Mouse (Mus musculus) heart, postnatal 10 days (tissue): ENCODE measurements around the gene Olfr2. TPM values are rescaled to one million over a fixed set of nuclear protein-coding genes. Genes with fewer than 3 reads are reported as not detected.
"Not testable (repeated sequence)": the region's sequence is repeated elsewhere in the genome, so short reads cannot be mapped to it uniquely, and the experiment has no call there.

Experiments used
- DNase-seq, 2 experiments: peaks; one replicate each; pipeline ENCODE4 v3.0.0; 2021
- intact Hi-C: fragments of 180-260 bp; cut with DNase I; formaldehyde crosslinking; loops from one replicate; pipeline ENCODE4 v1.15.1; 2025
- total RNA-seq, 2 experiments: library from RNA; stranded (reverse); gene quantifications; 2 replicates each; pipeline ENCODE4 v1.2.3; 2021

The Olfr2 gene
- not detected for total RNA-seq

- intact Hi-C loops, result no loop called here
- no peak for DNase-seq
Measured at GRCm38 (mm10) chr7:107005972-107006371, at the start of gene Olfr2. Gene Olfr2 (minus strand): TSS chr7:107006072.

DNA sequence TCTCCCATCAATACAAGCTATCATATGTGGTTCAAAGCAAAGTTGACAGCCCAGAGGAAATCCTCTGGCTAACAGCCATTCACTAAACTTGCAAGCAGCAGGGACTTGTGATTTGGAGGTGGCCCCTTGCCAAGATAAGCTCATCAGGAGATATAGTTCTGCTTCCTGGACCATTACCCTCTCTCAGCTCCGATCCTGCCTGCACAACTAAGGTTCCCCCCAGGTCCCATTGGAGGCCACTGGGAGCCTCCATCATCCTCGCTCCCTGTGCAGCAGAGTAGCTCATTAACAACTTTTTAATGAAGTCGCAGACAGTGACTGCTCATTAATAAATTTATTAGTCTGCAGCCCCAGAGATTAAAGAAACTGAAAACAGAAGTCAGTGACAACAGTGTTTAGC is 41.7 kb upstream of the Olfr2 start:
- intact Hi-C loops, result loop anchor here (2.0 kb wide), 1 partner anchor 1231 kb away; no protein-coding TSS in a partner anchor
- no peak for DNase-seq

- intact Hi-C loops, result loop anchor here (2.0 kb wide), 1 partner anchor 1229 kb away; no protein-coding TSS in a partner anchor
- DNase-seq, result peak; percentile 42 to 64
Measured at GRCm38 (mm10) chr7:107045833-107046232, 40.0 kb upstream of the Olfr2 start.

DNA sequence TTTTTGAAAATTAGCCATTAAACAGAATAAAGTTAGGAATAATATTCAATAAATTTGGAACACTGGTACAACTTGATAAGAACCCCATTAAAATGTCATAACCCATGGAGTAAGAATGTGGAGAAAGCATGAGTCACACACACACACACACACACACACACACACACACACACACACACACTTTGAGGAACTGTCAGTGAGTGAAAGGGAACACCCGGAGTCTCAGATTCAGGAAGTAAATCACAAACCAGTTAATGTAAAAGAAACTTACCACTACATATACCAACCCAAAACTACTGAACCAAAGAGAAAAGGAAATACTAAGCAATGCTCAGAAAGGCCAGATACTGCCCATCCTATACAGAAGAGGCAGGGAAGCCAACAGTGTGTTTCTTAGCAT is 38.5 kb upstream of the Olfr2 start:
- intact Hi-C loops, result no loop called here
- no peak for DNase-seq

GRCm38 (mm10) chr7:107043136-107043535 is 37.3 kb upstream of the Olfr2 start:
- DNase-seq, result no peak
- intact Hi-C loops, result no loop called here

- intact Hi-C loops, result no loop called here
- no peak for DNase-seq
Measured at GRCm38 (mm10) chr7:107039934-107040563, 34.2 kb upstream of the Olfr2 start.

- DNase-seq, result no peak
- intact Hi-C loops, result no loop called here
Measured at GRCm38 (mm10) chr7:107030874-107031273, 25.0 kb upstream of the Olfr2 start, which contains the start of gene Olfr713. Gene Olfr713 (plus strand): TSS chr7:107031174.

DNA sequence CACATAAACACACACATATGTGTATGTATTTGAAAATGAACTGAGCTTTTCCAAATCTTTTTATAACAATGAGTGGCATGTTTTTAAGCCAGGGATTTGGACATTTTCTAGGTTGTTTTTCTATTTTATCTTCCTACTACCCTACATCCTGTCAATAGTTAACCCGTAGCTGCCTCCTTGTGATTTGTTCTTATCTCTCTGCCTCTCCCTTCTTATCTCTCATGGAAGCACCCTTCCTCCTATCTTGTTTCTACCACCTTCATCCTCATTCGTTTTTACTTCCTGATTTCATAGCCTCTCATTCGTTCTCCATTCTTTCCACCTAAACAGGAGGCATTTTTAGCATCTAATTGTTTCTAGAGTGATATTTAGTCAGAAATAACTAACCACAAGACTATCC is 1.7 kb downstream of the Olfr2 start:
- DNase-seq, result no peak
- intact Hi-C loops, result no loop called here

DNA sequence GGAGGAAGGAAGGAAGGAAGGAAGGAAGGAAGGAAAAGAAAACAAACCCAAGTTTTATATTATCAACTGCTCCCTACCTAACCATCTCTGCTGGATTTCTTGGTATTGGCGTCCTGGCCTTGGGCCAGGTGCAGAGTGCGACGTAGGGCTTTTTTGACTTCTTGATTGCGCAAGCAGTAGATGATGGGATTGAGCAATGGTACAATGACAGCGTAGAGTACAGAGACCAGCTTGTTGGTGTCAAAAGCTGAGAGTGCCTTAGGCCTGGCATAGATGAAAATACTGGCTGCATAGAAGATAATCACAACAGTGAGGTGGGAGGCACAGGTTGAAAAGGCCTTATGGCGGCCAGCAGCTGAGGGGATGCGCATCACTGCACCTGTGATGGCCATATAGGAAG is 5.1 kb downstream of the Olfr2 start:
- intact Hi-C loops, result no loop called here
- DNase-seq, result no peak

DNA sequence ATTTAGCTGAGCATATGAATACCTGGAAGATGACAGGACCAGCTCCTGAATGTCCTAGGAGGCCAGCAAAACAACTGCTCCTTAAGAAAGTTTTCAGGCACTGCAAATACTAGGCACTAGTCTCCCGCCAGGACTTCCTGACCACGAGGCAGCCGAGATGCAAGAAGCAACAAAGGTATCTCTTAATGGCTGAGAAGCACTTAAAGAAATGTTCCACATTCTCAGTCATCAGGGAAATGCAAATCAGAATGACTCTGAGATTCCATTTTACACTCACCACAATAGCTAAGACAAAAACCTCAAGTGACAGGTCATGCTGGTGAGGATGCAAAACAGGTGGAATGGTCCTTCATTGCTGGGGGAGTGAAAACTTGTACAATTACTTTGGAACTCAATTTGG is 20.6 kb downstream of the Olfr2 start:
- no peak for DNase-seq
- intact Hi-C loops, result no loop called here

DNA sequence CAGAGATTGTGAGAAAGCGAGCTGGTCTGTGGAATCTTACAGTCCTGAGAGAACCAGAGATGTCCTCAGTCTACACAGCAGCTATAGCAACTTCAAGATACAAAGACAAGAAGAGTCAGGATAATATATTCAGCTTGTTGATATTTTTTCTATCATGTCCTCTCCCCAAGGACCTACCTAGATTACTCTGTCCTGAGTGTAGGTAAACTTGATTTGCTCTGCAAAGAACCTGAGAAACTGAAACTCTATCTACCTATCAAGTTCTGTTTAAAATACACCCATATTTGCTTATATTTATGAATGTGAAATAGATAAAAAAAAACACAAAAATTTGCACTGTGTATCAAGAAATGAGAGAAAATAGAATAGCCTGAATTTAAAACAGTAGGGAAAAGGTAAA is 30.5 kb downstream of the Olfr2 start, which contains the start of gene Olfr711:
Gene Olfr711, minus strand, starts transcription at position 101 of the 400 bp plus-strand sequence.
- no peak for DNase-seq
- intact Hi-C loops, result no loop called here

DNA sequence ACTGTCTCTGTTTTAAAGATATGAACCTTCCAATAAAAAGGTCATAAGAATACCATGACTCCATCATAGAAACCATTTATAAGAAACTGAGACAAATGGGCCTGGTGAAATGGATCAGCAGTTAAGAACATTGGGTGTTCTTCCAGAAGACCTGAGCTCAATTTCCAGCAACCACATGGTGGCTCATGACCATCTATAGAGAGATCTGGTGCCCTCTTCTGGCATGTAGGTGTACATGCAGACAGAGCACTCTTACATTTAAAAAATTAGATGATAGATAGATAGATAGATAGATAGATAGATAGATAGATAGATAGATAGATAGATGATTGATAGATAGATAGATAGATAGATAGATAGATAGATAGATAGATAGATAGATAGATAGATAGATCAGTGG is 38.4 kb downstream of the Olfr2 start:
- intact Hi-C loops, DNase-seq: not testable (repeated sequence)

GRCm38 (mm10) chr7:106963837-106964236 is 42.0 kb downstream of the Olfr2 start, which contains the start of gene Olfr6:
Gene Olfr6 (minus strand): TSS chr7:106963937.
- intact Hi-C loops, result no loop called here

DNA sequence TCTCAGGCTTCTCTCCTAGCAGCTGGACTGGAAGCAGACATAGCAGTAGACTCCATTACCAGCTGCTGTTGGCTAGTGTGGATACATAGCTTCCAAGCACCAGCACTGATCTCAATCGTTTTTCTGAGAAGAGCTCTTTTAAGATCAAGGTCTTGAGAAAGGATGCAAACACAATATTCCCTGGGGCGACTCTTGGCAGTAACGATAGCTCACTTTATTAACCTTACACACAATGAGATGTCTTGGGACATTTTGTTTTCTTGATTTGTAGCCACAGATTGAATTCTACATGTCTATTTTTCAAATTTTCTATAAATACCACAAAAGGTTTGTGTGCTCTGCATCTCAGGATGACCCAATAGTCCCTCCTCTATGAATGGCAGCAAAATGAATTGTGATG is 57.7 kb downstream of the Olfr2 start, which contains the start of gene Olfr710:
Gene Olfr710, minus strand, starts transcription at position 101 of the 400 bp plus-strand sequence.
- intact Hi-C loops, result no loop called here
- DNase-seq, result no peak

More at GRCm38 (mm10) chr7:106963837-106964236, 42.0 kb downstream of the Olfr2 start, which contains the start of gene Olfr6:
- DNase-seq, result no peak

Other genes with a start within 250 kb of the Olfr2 start
- not detected for gene Olfr699, start 212.9 kb downstream of the Olfr2 start, total RNA-seq
- not detected for gene Olfr700, start 197.2 kb downstream of the Olfr2 start, total RNA-seq
- not detected for gene Olfr701, start 191.9 kb downstream of the Olfr2 start, total RNA-seq
- gene Olfr702, start 172.2 kb downstream of the Olfr2 start, total RNA-seq, result not detected
- not detected for gene Olfr703, start 162.7 kb downstream of the Olfr2 start, total RNA-seq
- not detected for gene Olfr704, start 142.9 kb downstream of the Olfr2 start, total RNA-seq
- gene Olfr705, start 129.2 kb downstream of the Olfr2 start, total RNA-seq, result not detected
- not detected for gene Olfr706, start 117.9 kb downstream of the Olfr2 start, total RNA-seq
- not detected for gene Olfr707, start 104.8 kb downstream of the Olfr2 start, total RNA-seq
- gene Olfr1532-ps1, start 98.1 kb downstream of the Olfr2 start, total RNA-seq, result not detected
- not detected for gene Olfr709-ps1, start 73.9 kb downstream of the Olfr2 start, total RNA-seq
- gene Olfr710, start 57.8 kb downstream of the Olfr2 start, total RNA-seq, result not detected
- not detected for gene Olfr6, start 42.1 kb downstream of the Olfr2 start, total RNA-seq
- not detected for gene Olfr711, start 30.6 kb downstream of the Olfr2 start, total RNA-seq
- not detected for gene Olfr713, start 25.1 kb upstream of the Olfr2 start, total RNA-seq
- not detected for gene Olfr714, start 64.9 kb upstream of the Olfr2 start, total RNA-seq
- not detected for gene Olfr17, start 87.1 kb upstream of the Olfr2 start, total RNA-seq
- not detected for gene Olfr715b, start 104.3 kb upstream of the Olfr2 start, total RNA-seq
- gene Olfr715, start 125.0 kb upstream of the Olfr2 start, total RNA-seq, result not detected
- gene Olfr716, start 132.3 kb upstream of the Olfr2 start, total RNA-seq, result not detected
- not detected for gene Nlrp14, start 160.9 kb upstream of the Olfr2 start, total RNA-seq
- gene Rbmxl2, start 203.4 kb upstream of the Olfr2 start, total RNA-seq, result under 1 TPM; 0.17 to 0.34 TPM